Mouse (Mus musculus): Measurements from ENCODE around the gene Fndc3b. TPM values are rescaled to one million over a fixed set of nuclear protein-coding genes. Genes with fewer than 3 reads are reported as not detected.

Fndc3b gene
- total and polyA plus RNA-seq, 3 experiments = 0.03 to 0.05 (median 0.04) TPM

- Histone ChIP-seq H3K27me3 (replicated peaks) (no peaks in the 10 kb centered on the region), H3K9ac (ENCODE audit: insufficient read depth, low read depth) (no peak overlapping the region), H3K4me3 (replicated peaks in 1 of 3; ENCODE audit: low read depth in 2 of 3, low read length in 2 of 3, poor library complexity in 1 of 3) (no peak overlapping the region), H3K36me3 (replicated peaks in 1 of 2; ENCODE audit: control insufficient read depth in 1 of 2, insufficient read depth in 1 of 2, low read length in 1 of 2) (no peaks in the 10 kb centered on the region), H3K9me3 (replicated peaks; ENCODE audit: low read length) (no peaks in the 10 kb centered on the region), H3K27ac (ENCODE audit: insufficient read depth, low read depth) (no peak overlapping the region), H3K4me2 (ENCODE audit: insufficient read depth, low read depth, poor library complexity, severe bottlenecking) (no peak overlapping the region), H3K79me2 (replicated peaks; ENCODE audit: control insufficient read depth, extremely low read depth, insufficient read depth, poor library complexity, severe bottlenecking) (no peaks in the 10 kb centered on the region), H3K4me1 (ENCODE audit: control insufficient read depth in 1 of 2, insufficient read depth in 2 of 2) (no peaks in the 10 kb centered on the region; a peak in 1 of 4 replicates)
- in situ Hi-C loops (cut with MboI; ENCODE audit: low pct_ligation_motif_present, low pct_unique_long_range_greater_than_20kb, low sequenced_read_pairs) = no loop called here
- dilution Hi-C loops (cut with MboI; ENCODE audit: extremely low pct_ligation_motif_present, extremely low pct_unique_long_range_greater_than_20kb, low sequenced_read_pairs) = no loop called here
- TF ChIP-seq SMC3 (IDR thresholded peaks at IDR 0.05; ENCODE audit: low read depth, low read length) (no peak), RCOR1 (conservative IDR thresholded peaks at IDR 0.05; ENCODE audit: low read depth, low read length) (no peak), ZC3H11A (IDR thresholded peaks at IDR 0.05; ENCODE audit: low read depth, low read length) (no peak), EP300 (IDR thresholded peaks at IDR 0.05; ENCODE audit: low read length) (no peak), KAT2A (IDR thresholded peaks at IDR 0.05; ENCODE audit: insufficient replicate concordance, low read length) (no peak), MEF2A (IDR thresholded peaks at IDR 0.05; ENCODE audit: borderline replicate concordance, low read depth, low read length) (no peak), USF1 (IDR thresholded peaks at IDR 0.05; ENCODE audit: low read depth, low read length) (no peak), ZKSCAN1 (IDR thresholded peaks at IDR 0.05; ENCODE audit: borderline replicate concordance, low read depth, low read length) (no peak), POLR2AphosphoS2 (IDR thresholded peaks at IDR 0.05; ENCODE audit: low read depth, low read length) (no peak), UBTF (IDR thresholded peaks at IDR 0.05; ENCODE audit: low read depth, low read length) (no peak), MAZ (IDR thresholded peaks at IDR 0.05; ENCODE audit: low read depth, low read length) (no peak), RAD21 (IDR thresholded peaks at IDR 0.05; ENCODE audit: low read depth, low read length) (no peak), BHLHE40 (IDR thresholded peaks at IDR 0.05; ENCODE audit: low read depth, low read length) (no peak), SIN3A (IDR thresholded peaks at IDR 0.05; ENCODE audit: low read length) (no peak), GABPA (IDR thresholded peaks at IDR 0.05; ENCODE audit: insufficient replicate concordance, low read depth, low read length) (no peak), HCFC1 (IDR thresholded peaks at IDR 0.05; ENCODE audit: low read depth, low read length) (no peak)
- no peak for DNase-seq (ENCODE audit: extremely low read depth)
These were observed 179.1 kb downstream of the Fndc3b start for GRCm38 (mm10) chr3:27531993-27532392.

GRCm38 (mm10) chr3:27530370-27530769, 180.7 kb downstream of the Fndc3b start:
- H3K36me3 ChIP-seq (replicated peaks in 1 of 2; ENCODE audit: control insufficient read depth in 1 of 2, insufficient read depth in 1 of 2, low read length in 1 of 2) = no peaks in the 10 kb centered on the region
- no peak overlapping the region for H3K9ac ChIP-seq (ENCODE audit: insufficient read depth, low read depth)
- H3K9me3 ChIP-seq (replicated peaks; ENCODE audit: low read length) = no peaks in the 10 kb centered on the region
- DNase-seq (ENCODE audit: extremely low read depth) = no peak
- TF ChIP-seq POLR2AphosphoS2 (IDR thresholded peaks at IDR 0.05; ENCODE audit: low read depth, low read length) = no peak
- in situ Hi-C loops (cut with MboI; ENCODE audit: low pct_ligation_motif_present, low pct_unique_long_range_greater_than_20kb, low sequenced_read_pairs) (no loop called here), dilution Hi-C loops (cut with MboI; ENCODE audit: extremely low pct_ligation_motif_present, extremely low pct_unique_long_range_greater_than_20kb, low sequenced_read_pairs) (no loop called here)
- H3K79me2 ChIP-seq (replicated peaks; ENCODE audit: control insufficient read depth, extremely low read depth, insufficient read depth, poor library complexity, severe bottlenecking) = no peaks in the 10 kb centered on the region
- H3K27me3 ChIP-seq (replicated peaks) = no peaks in the 10 kb centered on the region
- H3K27ac ChIP-seq (ENCODE audit: insufficient read depth, low read depth) = no peak overlapping the region
- no peak overlapping the region for H3K4me2 ChIP-seq (ENCODE audit: insufficient read depth, low read depth, poor library complexity, severe bottlenecking)
- H3K4me1 ChIP-seq (ENCODE audit: control insufficient read depth in 1 of 2, insufficient read depth in 2 of 2) = no peaks in the 10 kb centered on the region
- H3K4me3 ChIP-seq (replicated peaks in 1 of 3; ENCODE audit: low read depth in 2 of 3, low read length in 2 of 3, poor library complexity in 1 of 3) = no peak overlapping the region
